Mouse (Mus musculus) neural tube, embryonic 13.5 days (tissue): ENCODE measurements around the gene Cct8. TPM values are rescaled to one million over a fixed set of nuclear protein-coding genes. Genes with fewer than 3 reads are reported as not detected.

Experiments used
- ATAC-seq: fragments of 200-750 bp; cut with Nextera tagmentation; 2 replicates; pipeline ENCODE4 v1.8.0; 2017; ENCODE audit warnings: low read depth, mild to moderate bottlenecking, moderate TSS enrichment, moderate library complexity
- H3K27ac ChIP-seq: fragments of 300-500 bp; sonication (generic); replicated peaks from 2 replicates; pipeline ENCODE4 v1.5.1; 2015; ENCODE audit warnings: moderate library complexity, mild to moderate bottlenecking, inconsistent platforms
- H3K27me3 ChIP-seq: fragments of 300-500 bp; sonication (generic); 2 replicates; pipeline ENCODE4 v1.6.1; 2015; ENCODE audit warnings: mild to moderate bottlenecking, inconsistent platforms
- H3K36me3 ChIP-seq: fragments of 300-500 bp; sonication (generic); 2 replicates; pipeline ENCODE4 v1.6.1; 2015; ENCODE audit warnings: mild to moderate bottlenecking, inconsistent platforms
- H3K4me1 ChIP-seq: fragments of 300-500 bp; sonication (generic); replicated peaks from 2 replicates; pipeline ENCODE4 v1.6.1; 2015; ENCODE audit warnings: inconsistent platforms
- H3K4me2 ChIP-seq: fragments of 300-500 bp; sonication (generic); 2 replicates; pipeline ENCODE4 v1.6.1; 2015; ENCODE audit warnings: inconsistent platforms, mild to moderate bottlenecking, moderate library complexity
- H3K4me3 ChIP-seq: fragments of 300-500 bp; sonication (generic); 2 replicates; pipeline ENCODE4 v1.5.1; 2015; ENCODE audit warnings: mild to moderate bottlenecking, inconsistent platforms
- H3K9ac ChIP-seq: fragments of 300-500 bp; sonication (generic); 2 replicates; pipeline ENCODE4 v1.6.1; 2015; ENCODE audit warnings: moderate library complexity, mild to moderate bottlenecking, inconsistent platforms
- H3K9me3 ChIP-seq: fragments of 300-500 bp; sonication (generic); 2 replicates; pipeline ENCODE4 v1.6.1; 2016; ENCODE audit warnings: inconsistent platforms
- WGBS: fragments of 180-500 bp; shearing (Covaris S2); methylation state at CpG from one replicate; pipeline ENCODE4 v1.1.7; 2015; 5-methylcytosine and 5-hydroxymethylcytosine counted together
- polyA plus RNA-seq: library from polyadenylated mRNA; unstranded; fragments of >200 nt; fragmentation: Nextera tagmentation; extraction: Ambion mirVana; gene quantifications from 2 replicates; pipeline ENCODE4 v1.2.1, GENCODE M21; 2015

Cct8 gene
- polyA plus RNA-seq, 1 experiment from 2014 or later: 444 TPM

DNA sequence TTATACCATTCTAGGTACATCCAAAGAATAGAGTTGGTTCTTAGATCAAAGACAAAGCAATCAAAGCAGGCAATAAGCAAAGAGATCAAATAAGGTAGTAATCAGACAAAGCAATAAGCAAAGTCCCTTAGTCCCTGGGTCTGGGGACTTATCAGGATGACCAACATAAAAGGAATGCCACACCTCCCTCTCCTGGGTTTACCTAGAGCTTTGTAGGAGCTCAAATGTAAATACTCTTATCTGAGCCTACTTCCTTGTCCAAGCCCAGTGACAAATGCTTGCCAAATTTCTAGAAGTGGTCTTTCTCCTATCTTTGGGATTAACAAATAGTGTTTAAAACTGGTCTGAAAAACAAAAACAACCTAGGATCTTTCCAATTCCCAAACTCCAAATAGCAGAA lies 52.4 kb downstream of the Cct8 start:
- no peaks in the 10 kb centered on the region for H3K9me3 ChIP-seq
- H3K4me3 ChIP-seq: no peak overlapping the region
- H3K36me3 ChIP-seq: no peaks in the 10 kb centered on the region
- H3K27me3 ChIP-seq: peaks cover 9% of the 10 kb centered on the region; the same call in 1 of the 2 replicates
- ATAC-seq: no peak
- H3K27ac ChIP-seq: no peak overlapping the region
- H3K4me1 ChIP-seq: peaks cover 17% of the 10 kb centered on the region
- H3K4me2 ChIP-seq: no peak overlapping the region
- no peak overlapping the region for H3K9ac ChIP-seq

DNA sequence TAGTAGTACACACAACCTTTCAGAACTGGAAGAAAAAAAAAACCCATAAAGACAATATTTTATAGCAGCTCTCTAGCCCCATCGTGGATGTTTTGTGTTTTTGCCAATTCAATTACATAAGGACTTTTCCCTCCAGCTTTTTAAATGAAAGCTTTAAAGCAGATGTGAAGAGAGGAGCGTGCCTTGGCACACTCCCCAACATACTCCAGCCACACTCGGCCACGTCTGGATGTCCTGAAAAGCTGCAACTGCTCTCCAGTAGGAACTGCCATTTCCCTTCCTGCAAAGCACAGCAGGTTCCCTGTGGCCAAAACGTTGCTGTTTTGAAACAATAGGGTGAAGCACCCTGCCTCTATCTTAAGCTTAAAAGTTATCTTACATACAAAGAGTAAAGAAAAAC lies 53.4 kb downstream of the Cct8 start:
- H3K27ac ChIP-seq: no peak overlapping the region
- H3K9me3 ChIP-seq: no peaks in the 10 kb centered on the region
- no peaks in the 10 kb centered on the region for H3K36me3 ChIP-seq
- H3K9ac ChIP-seq: no peak overlapping the region
- 50% methylated on average over 5 of the region's 5 CpGs for WGBS
- H3K4me3 ChIP-seq: no peak overlapping the region
- no peak for ATAC-seq
- peaks cover 9% of the 10 kb centered on the region; the same call in 1 of the 2 replicates for H3K27me3 ChIP-seq
- H3K4me2 ChIP-seq: no peak overlapping the region
- H3K4me1 ChIP-seq: peaks cover 17% of the 10 kb centered on the region

DNA sequence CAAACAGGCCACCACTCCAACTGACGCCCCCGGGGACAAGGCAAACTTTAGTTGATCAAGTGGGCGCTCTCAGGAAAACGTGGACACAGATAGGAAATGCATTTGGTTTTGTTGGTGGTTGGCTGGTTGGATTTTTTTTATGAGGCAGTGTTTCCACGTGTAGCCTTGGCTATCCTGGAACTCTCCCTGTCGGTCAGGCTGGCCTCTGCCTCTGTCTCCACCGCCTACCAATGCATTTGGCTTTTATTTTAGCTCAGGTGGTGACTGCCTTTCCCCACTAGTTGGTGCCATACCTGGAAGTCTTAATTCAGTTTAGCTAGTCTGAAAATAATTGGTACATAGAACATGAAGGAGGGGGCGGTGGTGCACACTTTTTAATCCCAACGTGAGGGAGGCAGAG lies 54.6 kb downstream of the Cct8 start:
- H3K27me3 ChIP-seq: peaks cover 6% of the 10 kb centered on the region; the same call in 1 of the 2 replicates
- H3K4me3 ChIP-seq: peak overlapping the region; percentile 69
- H3K36me3 ChIP-seq: no peaks in the 10 kb centered on the region
- H3K9me3 ChIP-seq: no peaks in the 10 kb centered on the region
- 0 out of 2 replicates have a peak overlapping the region, but pooled peaks have one; percentile 95 for H3K27ac ChIP-seq
- WGBS: 28% methylated on average over 9 of the region's 9 CpGs
- peaks cover 17% of the 10 kb centered on the region for H3K4me1 ChIP-seq
- 0 out of 2 replicates have a peak, but pooled peaks have one; percentile 1 for ATAC-seq
- peak overlapping the region; percentile 71 for H3K4me2 ChIP-seq
- peak overlapping the region; percentile 87 for H3K9ac ChIP-seq

DNA sequence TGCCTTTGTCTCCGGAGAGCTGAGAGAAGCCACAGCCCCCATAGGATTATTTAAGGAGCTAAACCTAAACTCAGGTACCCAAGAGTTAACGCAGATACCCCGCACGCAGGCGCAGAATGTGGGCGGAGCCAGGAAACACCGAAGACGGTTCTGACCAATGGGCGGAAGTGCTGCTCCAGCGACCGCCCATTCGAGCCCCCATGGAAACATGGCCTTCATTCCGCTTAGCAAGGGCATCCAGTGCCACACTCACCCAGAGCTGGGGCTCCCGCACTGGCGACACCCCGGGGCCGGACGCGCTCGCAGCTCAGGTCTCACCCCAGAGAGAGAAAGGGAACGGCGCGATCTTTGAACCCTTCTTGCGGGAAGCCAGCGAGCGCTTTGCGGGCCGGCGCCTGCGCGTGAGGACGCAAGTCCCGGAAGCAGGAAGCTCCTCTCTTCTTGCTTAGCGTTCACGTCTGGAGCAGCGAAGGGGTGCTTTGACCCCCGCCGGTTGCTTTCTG lies 55.4 kb downstream of the Cct8 start, which contains the start of gene Rwdd2b:
Rwdd2b (minus strand) TSS at position 390 of the 503 bp plus-strand sequence.
- Histone ChIP-seq H3K9ac (peak within 1 kb of the TSS; percentile 87), H3K4me2 (peak within 1 kb of the TSS; percentile 71), H3K27me3 (peaks cover 6% of the 10 kb centered on the region; the same call in 1 of the 2 replicates), H3K9me3 (no peaks in the 10 kb centered on the region), H3K27ac (peak within 1 kb of the TSS; percentile 95), H3K4me3 (peak within 1 kb of the TSS; percentile 69), H3K36me3 (no peaks in the 10 kb centered on the region), H3K4me1 (peaks cover 17% of the 10 kb centered on the region)
- WGBS: under 1% methylated on average over 38 of the region's 38 CpGs
- peak; percentile 97 for ATAC-seq

DNA sequence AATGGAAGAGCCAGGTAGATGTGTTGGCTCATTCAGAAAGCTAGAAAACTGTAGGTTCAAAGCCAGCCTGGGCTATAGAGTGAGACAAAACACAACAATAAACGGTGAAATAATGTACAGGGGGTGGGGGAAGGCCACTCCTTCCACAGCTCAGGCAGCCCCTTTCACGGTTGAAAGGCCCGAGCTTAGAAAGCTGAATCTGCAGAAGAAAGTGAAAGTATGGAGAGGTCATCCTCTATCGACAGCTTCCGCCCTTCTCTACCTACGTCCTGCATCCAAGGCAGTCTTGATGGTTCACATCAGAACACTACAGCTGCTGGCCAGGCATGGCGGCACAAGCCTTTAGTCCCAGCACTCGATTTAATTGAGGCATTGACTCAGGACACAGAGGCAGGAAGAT lies 57.0 kb downstream of the Cct8 start:
- Histone ChIP-seq H3K4me2 (no peak overlapping the region), H3K36me3 (no peaks in the 10 kb centered on the region), H3K4me3 (no peak overlapping the region), H3K27ac (no peak overlapping the region), H3K4me1 (peaks cover 17% of the 10 kb centered on the region), H3K9me3 (no peaks in the 10 kb centered on the region), H3K9ac (no peak overlapping the region), H3K27me3 (peaks cover 1% of the 10 kb centered on the region; the same call in 1 of the 2 replicates)
- WGBS: 90% methylated on average over 8 of the region's 8 CpGs
- ATAC-seq: no peak

DNA sequence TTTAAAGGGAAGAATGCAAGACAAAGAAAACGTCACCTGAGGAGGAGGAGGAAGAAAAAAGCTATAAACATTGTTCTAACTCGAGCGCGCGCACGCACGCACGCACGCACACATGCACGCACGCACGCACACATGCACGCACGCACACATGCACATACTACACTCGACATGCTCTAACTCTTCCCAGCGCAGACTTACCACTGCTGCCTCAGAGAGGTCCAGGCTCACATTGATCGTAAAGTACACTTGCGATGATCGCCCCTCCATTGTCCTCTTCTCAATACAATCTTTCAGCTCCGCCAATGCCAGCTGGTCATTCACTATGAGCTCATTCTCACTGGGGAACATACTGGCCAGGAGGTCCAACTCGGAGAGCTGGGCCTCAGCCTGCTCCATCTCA lies 58.6 kb downstream of the Cct8 start:
- Histone ChIP-seq H3K4me2 (no peak overlapping the region), H3K36me3 (no peaks in the 10 kb centered on the region), H3K9me3 (no peaks in the 10 kb centered on the region), H3K27me3 (no peaks in the 10 kb centered on the region), H3K4me3 (no peak overlapping the region), H3K9ac (no peak overlapping the region), H3K27ac (no peak overlapping the region), H3K4me1 (peaks cover 17% of the 10 kb centered on the region)
- no peak for ATAC-seq
- 90% methylated on average over 21 of the region's 21 CpGs for WGBS

DNA sequence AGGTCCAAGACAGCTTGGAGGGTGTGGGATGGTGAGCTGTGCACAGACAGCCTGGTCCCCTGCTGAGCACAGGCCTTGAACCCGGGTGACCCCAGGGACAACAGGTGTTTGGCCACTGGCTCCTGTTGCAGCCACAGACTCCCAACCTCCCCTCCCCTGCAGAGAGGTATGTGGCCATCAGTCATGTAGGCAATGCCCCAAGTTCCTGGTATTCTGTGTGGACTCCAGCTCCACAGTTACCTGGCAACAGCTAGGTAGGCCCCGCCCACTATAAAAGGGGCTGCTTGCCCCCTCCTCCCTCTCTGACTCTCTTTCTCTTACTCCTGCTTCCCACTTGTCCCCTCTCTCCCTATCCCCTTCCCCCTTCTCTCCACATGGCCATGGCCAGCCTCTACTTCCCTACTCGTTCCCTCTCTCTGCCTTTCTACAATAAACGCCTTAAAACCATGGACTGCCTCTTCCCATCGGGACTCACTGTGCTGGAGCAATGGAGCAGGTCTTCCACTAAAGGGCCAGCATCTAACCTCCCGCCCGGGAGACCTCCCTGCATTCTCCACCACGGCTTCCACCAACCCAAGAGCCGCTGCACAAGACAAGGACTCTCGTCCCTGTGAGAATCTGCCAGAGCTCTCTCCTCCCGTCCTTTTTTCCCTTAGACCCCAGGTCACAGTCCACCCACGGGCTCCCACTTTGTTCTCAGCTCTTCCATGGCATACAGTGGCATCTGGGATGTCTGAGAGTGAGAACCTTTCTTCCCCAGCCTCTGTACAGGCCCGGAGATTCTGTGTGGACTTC lies 60.1 kb downstream of the Cct8 start:
- H3K27ac ChIP-seq: no peak overlapping the region
- H3K9me3 ChIP-seq: no peaks in the 10 kb centered on the region
- 84% methylated on average over 13 of the region's 13 CpGs for WGBS
- H3K4me2 ChIP-seq: no peak overlapping the region
- H3K9ac ChIP-seq: no peak overlapping the region
- no peak overlapping the region for H3K4me3 ChIP-seq
- no peak for ATAC-seq
- H3K4me1 ChIP-seq: peaks cover 17% of the 10 kb centered on the region
- H3K36me3 ChIP-seq: no peaks in the 10 kb centered on the region
- no peaks in the 10 kb centered on the region for H3K27me3 ChIP-seq

DNA sequence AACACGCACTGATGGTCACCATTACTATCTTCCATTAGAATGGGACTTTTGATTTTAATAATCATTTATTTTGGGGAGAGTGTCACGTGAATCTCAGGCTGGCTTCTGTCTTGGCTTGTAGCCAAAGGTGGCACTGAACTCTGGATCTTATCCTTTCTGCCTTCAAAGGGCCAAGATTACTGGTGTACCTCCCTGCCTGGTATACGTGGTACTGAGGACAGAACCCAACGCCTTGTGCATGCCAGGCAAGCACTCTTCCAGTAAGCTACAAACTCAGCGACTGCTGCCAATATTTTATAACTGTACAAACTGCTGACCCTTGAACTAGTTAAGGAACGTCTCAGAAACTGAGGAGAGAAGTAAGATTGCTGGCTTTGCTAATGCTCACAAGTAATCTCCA lies 60.7 kb downstream of the Cct8 start:
- Histone ChIP-seq H3K27ac (no peak overlapping the region), H3K9ac (no peak overlapping the region), H3K9me3 (no peaks in the 10 kb centered on the region), H3K4me3 (no peak overlapping the region), H3K4me2 (no peak overlapping the region), H3K27me3 (no peaks in the 10 kb centered on the region), H3K36me3 (no peaks in the 10 kb centered on the region), H3K4me1 (peaks cover 23% of the 10 kb centered on the region)
- no peak for ATAC-seq
- 86% methylated on average over 6 of the region's 6 CpGs for WGBS

DNA sequence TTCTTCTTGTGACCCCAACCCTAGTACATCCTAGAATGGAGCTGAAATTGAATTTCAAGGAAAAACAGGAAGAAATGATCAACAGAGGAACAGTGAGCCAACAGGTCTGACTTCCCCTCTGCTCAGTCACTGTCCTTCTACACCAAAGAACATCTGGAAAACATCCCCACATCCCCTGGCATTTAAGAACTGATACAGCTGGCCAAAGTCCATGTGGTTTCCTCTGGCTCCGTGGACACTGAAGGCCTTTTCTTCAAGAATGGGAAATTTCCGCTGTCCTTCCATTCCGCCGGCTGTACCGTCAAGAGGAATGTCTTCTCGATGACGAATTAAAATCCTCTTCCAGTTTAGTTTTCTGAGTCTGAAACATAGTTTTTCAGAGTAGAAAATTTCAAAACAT lies 61.4 kb downstream of the Cct8 start:
- no peak overlapping the region for H3K27ac ChIP-seq
- WGBS: 93% methylated on average over 7 of the region's 7 CpGs
- H3K4me3 ChIP-seq: no peak overlapping the region
- no peak for ATAC-seq
- no peaks in the 10 kb centered on the region for H3K9me3 ChIP-seq
- H3K9ac ChIP-seq: no peak overlapping the region
- H3K4me2 ChIP-seq: no peak overlapping the region
- no peaks in the 10 kb centered on the region for H3K36me3 ChIP-seq
- peaks cover 23% of the 10 kb centered on the region for H3K4me1 ChIP-seq
- no peaks in the 10 kb centered on the region for H3K27me3 ChIP-seq

Other genes with a start within 250 kb of the Cct8 start
- 20.1 and 21.2 TPM in 2 replicates for gene N6amt1, start 141.7 kb downstream of the Cct8 start, polyA plus RNA-seq
- 20.7 and 25.6 TPM in 2 replicates for gene Ltn1, start 63.3 kb downstream of the Cct8 start, polyA plus RNA-seq
- 13.3 and 13.5 TPM in 2 replicates for gene Rwdd2b, start 55.3 kb downstream of the Cct8 start, polyA plus RNA-seq
- 44.3 and 57.0 TPM in 2 replicates for gene Usp16, start 41.2 kb downstream of the Cct8 start, polyA plus RNA-seq
- gene Map3k7cl, start 57.5 kb upstream of the Cct8 start, polyA plus RNA-seq: 0.29 TPM in 1 of 2 replicates, not detected in the other
- gene Bach1, start 203.1 kb upstream of the Cct8 start, polyA plus RNA-seq: 19.6 and 25.1 TPM in 2 replicates